Mouse (Mus musculus): ENCODE results near the gene Fam167b.

GRCm38 (mm10) chr4:129582251-129582650, 3.9 kb upstream of the Fam167b start:
- TF ChIP-seq CTCF (IDR thresholded peaks at IDR 0.05; ENCODE audit: low read depth) (no peak), EP300 (IDR thresholded peaks at IDR 0.05; ENCODE audit: low read depth) (no peak)

Measured in heart, postnatal 0 days (tissue).